In genomic region chr2:178192881-178193280, GRCm38 (mm10) we compare ENCODE assay signal across 14 mouse cellular contexts.
A peak's percentile ranks its signal among the peaks of the same experiment; 100 is the strongest.
DNase-seq lines count a peak whose midpoint lies in the region; ATAC-seq and TF ChIP-seq lines count a peak whose summit lies in the region.
"Had no signal": no experiment of that assay in that cellular context is flagged by ENCODE, and none has a peak within 500 bp of the region (broad histone marks: within the 10 kb centered on the region; RNA-seq: fewer than 3 reads in every experiment).

No protein-coding gene starts in this region.

- no peak overlapping the region for H3K4me2 ChIP-seq in midbrain, embryonic 12.5 days (replicated peaks)
- H3K4me2 ChIP-seq: liver, embryonic 13.5 days; neural tube, embryonic 12.5 days had no signal

- peaks cover 24% of the 10 kb centered on the region for H3K4me1 ChIP-seq in cortical plate, adult 2 months (ENCODE audit: control insufficient read depth, insufficient read depth, low read length)
- peaks cover 15% of the 10 kb centered on the region for H3K4me1 ChIP-seq in midbrain, embryonic 12.5 days
- H3K4me1 ChIP-seq: neural tube, embryonic 12.5 days had no signal

- no peak overlapping the region for H3K4me3 ChIP-seq in cortical plate, adult 2 months (ENCODE audit: insufficient read depth, low read length)
- H3K4me3 ChIP-seq in midbrain, embryonic 12.5 days = no peak overlapping the region
- H3K4me3 ChIP-seq: liver, embryonic 13.5 days; neural tube, embryonic 12.5 days had no signal

- peak overlapping the region; percentile 79 for H3K27ac ChIP-seq in cortical plate, adult 2 months (ENCODE audit: insufficient read depth, low read length)
- H3K27ac ChIP-seq in midbrain, embryonic 12.5 days (replicated peaks) = 0 out of 2 replicates have a peak overlapping the region, but pooled peaks have one; percentile 10
- H3K27ac ChIP-seq: liver, embryonic 13.5 days; neural tube, embryonic 12.5 days had no signal

- H3K9ac ChIP-seq in midbrain, embryonic 12.5 days (replicated peaks) = no peak overlapping the region
- H3K9ac ChIP-seq: liver, embryonic 13.5 days; neural tube, embryonic 12.5 days had no signal

- TF ChIP-seq CTCF in brain, embryonic 14.5 days (IDR thresholded peaks at IDR 0.05; ENCODE audit: borderline replicate concordance, extremely low read depth, insufficient read depth, insufficient read length) = no peak
- no peak for TF ChIP-seq CTCF in cortical plate, adult 2 months (IDR thresholded peaks at IDR 0.05; ENCODE audit: extremely low read depth, insufficient read depth, low read length)

- no peak for TF ChIP-seq POLR2A in brain, embryonic 14.5 days (IDR thresholded peaks at IDR 0.05; ENCODE audit: borderline replicate concordance, extremely low read depth, insufficient read depth, insufficient read length, poor library complexity, severe bottlenecking)
- TF ChIP-seq POLR2A in cortical plate, adult 2 months (IDR thresholded peaks at IDR 0.05; ENCODE audit: extremely low read depth, insufficient read depth, low read length) = no peak

- no peaks in the 10 kb centered on the region for H3K9me3 ChIP-seq in midbrain, embryonic 12.5 days
- H3K9me3 ChIP-seq: liver, embryonic 13.5 days; neural tube, embryonic 12.5 days had no signal

- intact Hi-C loops in heart, postnatal 36 days (cut with DNase I) = no loop called here

- no peaks in the 10 kb centered on the region for H3K36me3 ChIP-seq in midbrain, embryonic 12.5 days
- H3K36me3 ChIP-seq: liver, embryonic 13.5 days; neural tube, embryonic 12.5 days had no signal

- no peaks in the 10 kb centered on the region for H3K27me3 ChIP-seq in midbrain, embryonic 12.5 days
- H3K27me3 ChIP-seq: liver, embryonic 13.5 days; neural tube, embryonic 12.5 days; Patski had no signal

- no peak for ATAC-seq in midbrain, embryonic 12.5 days (ENCODE audit: low FRiP score, low read depth)
- ATAC-seq: CD4-positive, CD25-positive, alpha-beta regulatory T cell, adult 4 months; Patski had no signal

- peak; percentile 8 for DNase-seq in heart, postnatal 4 days
- DNase-seq in heart, postnatal 36 days = no peak
- DNase-seq in brain, embryonic 14.5 days (ENCODE audit: low read depth) = peak; percentile 23
- no peak for DNase-seq in ovary, postnatal 10 days (ENCODE audit: low spot score)
- no peak for DNase-seq in spleen, postnatal 10 days (ENCODE audit: low spot score in 2 of 2)
- DNase-seq: gastrocnemius, postnatal 25 days; kidney, adult 2 months; liver, embryonic 13.5 days; thymus, adult 2 months had no signal

- 49% methylated on average over 9 of the region's 9 CpGs for WGBS in midbrain, embryonic 12.5 days

Comparison
In these comparisons a context has a peak if more than half of its experiments do, and no peak if none do; other contexts are left out.
1. DNase-seq: peak in heart, postnatal 4 days (single experiment) and brain, embryonic 14.5 days (single experiment); none in heart, postnatal 36 days (0 of 2), ovary, postnatal 10 days (single experiment) and spleen, postnatal 10 days (0 of 2).